Mouse (Mus musculus) B cell, adult (primary cell): ENCODE results near the gene Olfr169. TPM values are rescaled to one million over a fixed set of nuclear protein-coding genes. Genes with fewer than 3 reads are reported as not detected.

ENCODE experiments used
- total RNA-seq: library from RNA; stranded (reverse); gene quantifications from 4 replicates; pipeline ENCODE4 v1.2.4, GENCODE M21; 2023; ENCODE audit not compliant: inconsistent age

Gene Olfr169
- not detected in 4 replicates for total RNA-seq

GRCm38 (mm10) chr16:19571709-19572108, at the start of gene Olfr169:
Olfr169 (minus strand) TSS chr16:19571809.

GRCm38 (mm10) chr16:19611782-19612181, 40.2 kb upstream of the Olfr169 start, which contains the start of gene Olfr170:
Olfr170 (minus strand) TSS chr16:19611882.

GRCm38 (mm10) chr16:19535455-19535854, 36.2 kb downstream of the Olfr169 start, which contains the start of gene Olfr168:
Olfr168 (minus strand) TSS chr16:19535555.

GRCm38 (mm10) chr16:19522166-19522565, 49.4 kb downstream of the Olfr169 start, which contains the start of gene Olfr167:
Olfr167 (minus strand) TSS chr16:19522266.

Other genes starting within 250 kb of the Olfr169 start
- gene Olfr165, start 148.7 kb downstream of the Olfr169 start, total RNA-seq = not detected in 4 replicates
- 0.19 to 0.42 TPM (median 0.36 TPM) in 4 replicates for gene Olfr166, start 88.1 kb downstream of the Olfr169 start, total RNA-seq
- gene Olfr167, start 49.5 kb downstream of the Olfr169 start, total RNA-seq = not detected in 4 replicates
- not detected in 4 replicates for gene Olfr168, start 36.3 kb downstream of the Olfr169 start, total RNA-seq
- not detected in 4 replicates for gene Olfr170, start 40.1 kb upstream of the Olfr169 start, total RNA-seq
- gene Olfr171, start 58.1 kb upstream of the Olfr169 start, total RNA-seq = not detected in 4 replicates
- gene Lamp3, start 134.6 kb upstream of the Olfr169 start, total RNA-seq = 0.30 to 0.67 TPM (median 0.61 TPM) in 4 replicates
- gene B3gnt5, start 188.4 kb upstream of the Olfr169 start, total RNA-seq = 193 to 224 TPM (median 201 TPM) in 4 replicates